Mouse (Mus musculus) stomach, embryonic 14.5 days (tissue): ENCODE results near the gene Fdx1. TPM values are rescaled to one million over a fixed set of nuclear protein-coding genes. Genes with fewer than 3 reads are reported as not detected.
A peak's percentile ranks its signal among the peaks of the same experiment; 100 is the strongest.

Experiments used
- ATAC-seq: fragments of 200-750 bp; cut with Nextera tagmentation; 2 replicates; pipeline ENCODE4 v1.8.0; 2017; ENCODE audit warnings: low read depth, moderate TSS enrichment; ENCODE audit not compliant: insufficient number of reproducible peaks, insufficient read depth, low FRiP score
- H3K27ac ChIP-seq: fragments of 300-500 bp; sonication (generic); 2 replicates; pipeline ENCODE4 v1.5.1; 2014; ENCODE audit warnings: mild to moderate bottlenecking, low read length, moderate library complexity, mixed read lengths
- H3K27me3 ChIP-seq: fragments of 300-500 bp; sonication (generic); 2 replicates; pipeline ENCODE4 v1.6.1; 2014; ENCODE audit warnings: low read length, control low read depth, mixed read lengths; ENCODE audit not compliant: control insufficient read depth, insufficient read depth
- H3K36me3 ChIP-seq: fragments of 300-500 bp; sonication (generic); 2 replicates; pipeline ENCODE4 v1.6.1; 2014; ENCODE audit warnings: mild to moderate bottlenecking, control low read depth, low read length, moderate library complexity, mixed read lengths; ENCODE audit not compliant: control insufficient read depth, insufficient read depth
- H3K4me1 ChIP-seq: fragments of 300-500 bp; sonication (generic); 2 replicates; pipeline ENCODE4 v1.6.1; 2014; ENCODE audit warnings: low read length, control low read depth, mixed read lengths; ENCODE audit not compliant: control insufficient read depth, insufficient read depth
- H3K4me2 ChIP-seq: fragments of 300-500 bp; sonication (generic); replicated peaks from 2 replicates; pipeline ENCODE4 v1.6.1; 2014; ENCODE audit warnings: low read depth, low read length, control low read depth
- H3K4me3 ChIP-seq: fragments of 300-500 bp; sonication (generic); 2 replicates; pipeline ENCODE4 v1.5.1; 2014; ENCODE audit warnings: low read depth, low read length, control low read depth
- H3K9ac ChIP-seq: fragments of 300-500 bp; sonication (generic); replicated peaks from 2 replicates; pipeline ENCODE4 v1.6.1; 2014; ENCODE audit warnings: low read depth, mild to moderate bottlenecking, control low read depth, low read length, moderate library complexity, mixed read lengths
- H3K9me3 ChIP-seq: fragments of 300-500 bp; sonication (generic); 2 replicates; pipeline ENCODE4 v1.6.1; 2016; ENCODE audit warnings: low read depth, low read length, control low read depth; ENCODE audit not compliant: control insufficient read depth
- WGBS: fragments of 180-500 bp; shearing (Covaris S2); extraction: QIAGEN DNeasy Blood & Tissue Kit; methylation state at CpG from one replicate; pipeline ENCODE4 v1.1.7; 2014; 5-methylcytosine and 5-hydroxymethylcytosine counted together
- polyA plus RNA-seq: library from polyadenylated mRNA; unstranded; fragments of >200 nt; fragmentation: Nextera tagmentation; extraction: Ambion mirVana; gene quantifications from 2 replicates; pipeline ENCODE4 v1.2.1, GENCODE M21; 2014

Fdx1 gene
- polyA plus RNA-seq, result 75.2 and 77.8 TPM in 2 replicates

- H3K27me3 ChIP-seq, result no peaks in the 10 kb centered on the region
- H3K9ac ChIP-seq, result peak within 1 kb of the TSS; percentile 79
- peak within 1 kb of the TSS; percentile 79 for H3K4me3 ChIP-seq
- H3K4me1 ChIP-seq, result peaks cover 21% of the 10 kb centered on the region
- H3K4me2 ChIP-seq, result peak within 1 kb of the TSS; percentile 69
- peak within 1 kb of the TSS; percentile 59 for H3K27ac ChIP-seq
- H3K36me3 ChIP-seq, result no peaks in the 10 kb centered on the region
- peak; percentile 96 for ATAC-seq
- WGBS, result under 1% methylated on average over 73 of the region's 81 CpGs
- no peaks in the 10 kb centered on the region for H3K9me3 ChIP-seq
These were observed at the start of gene Fdx1 for GRCm38 (mm10) chr9:51962975-51963701. Gene Fdx1, minus strand, starts transcription at chr9:51963556.

- H3K4me1 ChIP-seq, result no peaks in the 10 kb centered on the region
These were observed 49.6 kb upstream of the Fdx1 start for GRCm38 (mm10) chr9:52012781-52013436.

GRCm38 (mm10) chr9:52012311-52012710 is 49.0 kb upstream of the Fdx1 start:
- no peak overlapping the region for H3K4me2 ChIP-seq
- H3K27me3 ChIP-seq, result no peaks in the 10 kb centered on the region
- ATAC-seq, result no peak
- H3K9ac ChIP-seq, result no peak overlapping the region
- no peak overlapping the region for H3K27ac ChIP-seq
- H3K4me3 ChIP-seq, result no peak overlapping the region
- no peaks in the 10 kb centered on the region for H3K9me3 ChIP-seq
- no peaks in the 10 kb centered on the region for H3K4me1 ChIP-seq
- H3K36me3 ChIP-seq, result no peaks in the 10 kb centered on the region
- 87% methylated on average over 1 of the region's 1 CpGs for WGBS

More at GRCm38 (mm10) chr9:52012781-52013436, 49.6 kb upstream of the Fdx1 start:
- Histone ChIP-seq H3K27ac (no peak overlapping the region), H3K36me3 (no peaks in the 10 kb centered on the region), H3K9me3 (no peaks in the 10 kb centered on the region), H3K9ac (no peak overlapping the region), H3K4me3 (no peak overlapping the region), H3K27me3 (no peaks in the 10 kb centered on the region), H3K4me2 (no peak overlapping the region)
- no peak for ATAC-seq
- 71% methylated on average over 5 of the region's 5 CpGs for whole genome bisulfite sequencing

GRCm38 (mm10) chr9:52008511-52008910 is 45.2 kb upstream of the Fdx1 start:
- H3K4me2 ChIP-seq, result no peak overlapping the region
- no peak overlapping the region for H3K9ac ChIP-seq
- no peak overlapping the region for H3K4me3 ChIP-seq
- no peaks in the 10 kb centered on the region for H3K4me1 ChIP-seq
- 71% methylated on average over 1 of the region's 1 CpGs for WGBS
- H3K36me3 ChIP-seq, result no peaks in the 10 kb centered on the region
- H3K9me3 ChIP-seq, result no peaks in the 10 kb centered on the region
- no peaks in the 10 kb centered on the region for H3K27me3 ChIP-seq
- no peak for ATAC-seq
- no peak overlapping the region for H3K27ac ChIP-seq

- Histone ChIP-seq H3K27me3 (no peaks in the 10 kb centered on the region), H3K9ac (no peak overlapping the region), H3K36me3 (no peaks in the 10 kb centered on the region), H3K4me1 (no peaks in the 10 kb centered on the region), H3K4me3 (no peak overlapping the region), H3K4me2 (no peak overlapping the region), H3K9me3 (no peaks in the 10 kb centered on the region), H3K27ac (no peak overlapping the region)
- WGBS, result 52% methylated on average over 2 of the region's 2 CpGs
- no peak for ATAC-seq
These were observed 44.0 kb upstream of the Fdx1 start for GRCm38 (mm10) chr9:52007341-52007740.

GRCm38 (mm10) chr9:52003501-52003900 is 40.1 kb upstream of the Fdx1 start:
- Histone ChIP-seq H3K4me3 (no peak overlapping the region), H3K4me2 (no peak overlapping the region), H3K27me3 (no peaks in the 10 kb centered on the region), H3K9ac (no peak overlapping the region), H3K4me1 (no peaks in the 10 kb centered on the region), H3K27ac (no peak overlapping the region), H3K36me3 (no peaks in the 10 kb centered on the region), H3K9me3 (no peaks in the 10 kb centered on the region)
- 14% methylated on average over 4 of the region's 4 CpGs for WGBS
- no peak for ATAC-seq

GRCm38 (mm10) chr9:51995331-51996099 is 32.2 kb upstream of the Fdx1 start:
- Histone ChIP-seq H3K9ac (no peak overlapping the region), H3K27ac (no peak overlapping the region), H3K27me3 (no peaks in the 10 kb centered on the region), H3K4me1 (0 out of 2 replicates have a peak, but pooled peaks cover 5% of the 10 kb centered on the region), H3K4me2 (no peak overlapping the region), H3K36me3 (no peaks in the 10 kb centered on the region), H3K4me3 (no peak overlapping the region), H3K9me3 (no peaks in the 10 kb centered on the region)
- ATAC-seq, result peak; percentile 53; the same call in 1 of the 2 replicates
- 65% methylated on average over 5 of the region's 5 CpGs for WGBS

GRCm38 (mm10) chr9:51994636-51995260 is 31.4 kb upstream of the Fdx1 start:
- Histone ChIP-seq H3K4me1 (0 out of 2 replicates have a peak, but pooled peaks cover 5% of the 10 kb centered on the region), H3K36me3 (no peaks in the 10 kb centered on the region), H3K27ac (no peak overlapping the region), H3K9me3 (no peaks in the 10 kb centered on the region), H3K27me3 (no peaks in the 10 kb centered on the region), H3K4me2 (no peak overlapping the region), H3K9ac (no peak overlapping the region), H3K4me3 (no peak overlapping the region)
- ATAC-seq, result no peak
- 81% methylated on average over 5 of the region's 5 CpGs for WGBS
